Mouse (Mus musculus) heart, adult 11 months (tissue): ENCODE results near the gene Aplp2.

ENCODE experiments used
- DNase-seq: peaks from one replicate; pipeline ENCODE4 v3.0.0; 2022

Gene Aplp2

GRCm38 (mm10) chr9:31211690-31212499 is at the start of gene Aplp2:
Aplp2 (minus strand) TSS chr9:31211815.
- DNase-seq = peak; percentile 100

GRCm38 (mm10) chr9:31260219-31260618 is 48.6 kb upstream of the Aplp2 start:
- DNase-seq = peak; percentile 22

- no peak for DNase-seq
Measured at GRCm38 (mm10) chr9:31258237-31258636, 46.6 kb upstream of the Aplp2 start.

GRCm38 (mm10) chr9:31255953-31256352 is 44.3 kb upstream of the Aplp2 start:
- DNase-seq = no peak

GRCm38 (mm10) chr9:31254697-31255004 is 43.0 kb upstream of the Aplp2 start:
- no peak for DNase-seq

- DNase-seq = no peak
Measured at GRCm38 (mm10) chr9:31253866-31254696, 42.5 kb upstream of the Aplp2 start.

- DNase-seq = peak; percentile 99
Measured at GRCm38 (mm10) chr9:31253311-31253734, 41.7 kb upstream of the Aplp2 start.

- peak; percentile 96 for DNase-seq
Measured at GRCm38 (mm10) chr9:31252182-31252799, 40.7 kb upstream of the Aplp2 start.

- peak; percentile 78 for DNase-seq
Measured at GRCm38 (mm10) chr9:31247447-31248220, 36.0 kb upstream of the Aplp2 start.

- DNase-seq = no peak
Measured at GRCm38 (mm10) chr9:31246421-31246820, 34.8 kb upstream of the Aplp2 start.

- DNase-seq = no peak
Measured at GRCm38 (mm10) chr9:31245006-31245405, 33.4 kb upstream of the Aplp2 start.

- DNase-seq = peak; percentile 62
Measured at GRCm38 (mm10) chr9:31243939-31244333, 32.3 kb upstream of the Aplp2 start.

GRCm38 (mm10) chr9:31243306-31243938 is 31.8 kb upstream of the Aplp2 start:
- DNase-seq = peak; percentile 76

- peak; percentile 79 for DNase-seq
Measured at GRCm38 (mm10) chr9:31241208-31241699, 29.6 kb upstream of the Aplp2 start.

GRCm38 (mm10) chr9:31240522-31241207 is 29.1 kb upstream of the Aplp2 start:
- DNase-seq = peak; percentile 82

- peak; percentile 69 for DNase-seq
Measured at GRCm38 (mm10) chr9:31239551-31239950, 27.9 kb upstream of the Aplp2 start.

GRCm38 (mm10) chr9:31238526-31238925 is 26.9 kb upstream of the Aplp2 start:
- DNase-seq = peak; percentile 39

- DNase-seq = no peak
Measured at GRCm38 (mm10) chr9:31236079-31236478, 24.5 kb upstream of the Aplp2 start.

- DNase-seq = peak; percentile 61
Measured at GRCm38 (mm10) chr9:31235489-31235888, 23.9 kb upstream of the Aplp2 start.

GRCm38 (mm10) chr9:31235030-31235429 is 23.4 kb upstream of the Aplp2 start:
- DNase-seq = no peak

GRCm38 (mm10) chr9:31226541-31226940 is 14.9 kb upstream of the Aplp2 start:
- no peak for DNase-seq
